Mouse (Mus musculus): ENCODE measurements around the gene Lrrc55. TPM values are rescaled to one million over a fixed set of nuclear protein-coding genes. Genes with fewer than 3 reads are reported as not detected.

Lrrc55 gene
- polyA plus RNA-seq, 2 experiments, result 0.08 TPM; not detected in 1

GRCm38 (mm10) chr2:85147481-85147880 lies 49.5 kb downstream of the Lrrc55 start:
- no peak overlapping the region for H3K27ac ChIP-seq
- H3K4me3 ChIP-seq (ENCODE audit: insufficient read depth in 1 of 2, low read depth in 2 of 2, low read length in 2 of 2), result no peak overlapping the region
- no peaks in the 10 kb centered on the region; a peak in 1 of 4 replicates for H3K4me1 ChIP-seq (replicated peaks; ENCODE audit: control insufficient read depth in 2 of 2, insufficient read depth in 2 of 2, low read length in 1 of 2)
- TF ChIP-seq CTCF (IDR thresholded peaks at IDR 0.05; ENCODE audit: low read depth), result no peak
- TF ChIP-seq EP300 (IDR thresholded peaks at IDR 0.05; ENCODE audit: low read depth), result no peak
- WGBS (ENCODE audit: insufficient replicate concordance), result 41% methylated on average over 2 of the region's 2 CpGs
- H3K4me2 ChIP-seq (ENCODE audit: low read depth), result no peak overlapping the region
- DNase-seq (ENCODE audit: low read depth in 3 of 3, low spot score in 3 of 3) (no peak), ATAC-seq (ENCODE audit: insufficient read depth) (no peak)
- H3K9ac ChIP-seq (replicated peaks), result no peak overlapping the region
- H3K36me3 ChIP-seq (replicated peaks; ENCODE audit: control insufficient read depth, insufficient read depth, low read depth), result no peaks in the 10 kb centered on the region
- H3K27me3 ChIP-seq (ENCODE audit: control insufficient read depth, insufficient read depth, low read length), result no peaks in the 10 kb centered on the region
- no peaks in the 10 kb centered on the region for H3K9me3 ChIP-seq (ENCODE audit: control insufficient read depth, low read length)

GRCm38 (mm10) chr2:85145346-85145745 lies 51.7 kb downstream of the Lrrc55 start:
- 37% methylated on average over 3 of the region's 3 CpGs for WGBS (ENCODE audit: insufficient replicate concordance)
- ATAC-seq (ENCODE audit: insufficient read depth) (no peak), DNase-seq (ENCODE audit: low read depth in 3 of 3, low spot score in 3 of 3) (no peak)
- Histone ChIP-seq H3K27ac (no peak overlapping the region), H3K36me3 (replicated peaks; ENCODE audit: control insufficient read depth, insufficient read depth, low read depth) (no peaks in the 10 kb centered on the region), H3K4me1 (replicated peaks; ENCODE audit: control insufficient read depth in 2 of 2, insufficient read depth in 2 of 2, low read length in 1 of 2) (peaks cover 0 to 2% of the 10 kb centered on the region in 2 experiments; a peak in 1 of 4 replicates), H3K4me3 (ENCODE audit: insufficient read depth in 1 of 2, low read depth in 2 of 2, low read length in 2 of 2) (no peak overlapping the region), H3K4me2 (ENCODE audit: low read depth) (no peak overlapping the region), H3K9me3 (ENCODE audit: control insufficient read depth, low read length) (no peaks in the 10 kb centered on the region), H3K27me3 (ENCODE audit: control insufficient read depth, insufficient read depth, low read length) (no peaks in the 10 kb centered on the region), H3K9ac (replicated peaks) (no peak overlapping the region)
- TF ChIP-seq EP300 (IDR thresholded peaks at IDR 0.05; ENCODE audit: low read depth) (no peak), CTCF (IDR thresholded peaks at IDR 0.05; ENCODE audit: low read depth) (no peak)

GRCm38 (mm10) chr2:85144908-85145307 lies 52.1 kb downstream of the Lrrc55 start:
- H3K27ac ChIP-seq, result no peak overlapping the region
- WGBS (ENCODE audit: insufficient replicate concordance), result 44% methylated on average over 2 of the region's 2 CpGs
- H3K4me1 ChIP-seq (replicated peaks; ENCODE audit: control insufficient read depth in 2 of 2, insufficient read depth in 2 of 2, low read length in 1 of 2), result peaks cover 0 to 2% of the 10 kb centered on the region in 2 experiments; a peak in 1 of 4 replicates
- no peaks in the 10 kb centered on the region for H3K36me3 ChIP-seq (replicated peaks; ENCODE audit: control insufficient read depth, insufficient read depth, low read depth)
- no peak overlapping the region for H3K9ac ChIP-seq (replicated peaks)
- H3K9me3 ChIP-seq (ENCODE audit: control insufficient read depth, low read length), result no peaks in the 10 kb centered on the region
- H3K4me3 ChIP-seq (ENCODE audit: insufficient read depth in 1 of 2, low read depth in 2 of 2, low read length in 2 of 2), result no peak overlapping the region
- ATAC-seq (ENCODE audit: insufficient read depth) (no peak), DNase-seq (ENCODE audit: low read depth in 3 of 3, low spot score in 3 of 3) (no peak)
- H3K27me3 ChIP-seq (ENCODE audit: control insufficient read depth, insufficient read depth, low read length), result no peaks in the 10 kb centered on the region
- TF ChIP-seq EP300 (IDR thresholded peaks at IDR 0.05; ENCODE audit: low read depth), result no peak
- TF ChIP-seq CTCF (IDR thresholded peaks at IDR 0.05; ENCODE audit: low read depth), result no peak
- no peak overlapping the region for H3K4me2 ChIP-seq (ENCODE audit: low read depth)

GRCm38 (mm10) chr2:85140833-85141232 lies 56.2 kb downstream of the Lrrc55 start:
- TF ChIP-seq CTCF (IDR thresholded peaks at IDR 0.05; ENCODE audit: low read depth) (no peak), EP300 (IDR thresholded peaks at IDR 0.05; ENCODE audit: low read depth) (no peak)
- Histone ChIP-seq H3K4me2 (ENCODE audit: low read depth) (no peak overlapping the region), H3K4me3 (ENCODE audit: insufficient read depth in 1 of 2, low read depth in 2 of 2, low read length in 2 of 2) (no peak overlapping the region), H3K36me3 (replicated peaks; ENCODE audit: control insufficient read depth, insufficient read depth, low read depth) (no peaks in the 10 kb centered on the region), H3K4me1 (replicated peaks; ENCODE audit: control insufficient read depth in 2 of 2, insufficient read depth in 2 of 2, low read length in 1 of 2) (peaks cover 0 to 2% of the 10 kb centered on the region in 2 experiments; a peak in 1 of 4 replicates), H3K9me3 (ENCODE audit: control insufficient read depth, low read length) (no peaks in the 10 kb centered on the region), H3K27me3 (ENCODE audit: control insufficient read depth, insufficient read depth, low read length) (peaks cover 2% of the 10 kb centered on the region; the same call in 1 of the 2 replicates), H3K27ac (no peak overlapping the region), H3K9ac (replicated peaks) (no peak overlapping the region)
- DNase-seq (ENCODE audit: low read depth in 3 of 3, low spot score in 3 of 3), result no peak
- ATAC-seq (ENCODE audit: insufficient read depth), result no peak

GRCm38 (mm10) chr2:85139846-85140245 lies 57.2 kb downstream of the Lrrc55 start:
- ATAC-seq (ENCODE audit: insufficient read depth) (no peak), DNase-seq (ENCODE audit: low read depth in 3 of 3, low spot score in 3 of 3) (no peak)
- TF ChIP-seq EP300 (IDR thresholded peaks at IDR 0.05; ENCODE audit: low read depth) (no peak), CTCF (IDR thresholded peaks at IDR 0.05; ENCODE audit: low read depth) (no peak)
- Histone ChIP-seq H3K9ac (replicated peaks) (no peak overlapping the region), H3K36me3 (replicated peaks; ENCODE audit: control insufficient read depth, insufficient read depth, low read depth) (no peaks in the 10 kb centered on the region), H3K9me3 (ENCODE audit: control insufficient read depth, low read length) (no peaks in the 10 kb centered on the region), H3K4me3 (ENCODE audit: insufficient read depth in 1 of 2, low read depth in 2 of 2, low read length in 2 of 2) (no peak overlapping the region), H3K27ac (no peak overlapping the region), H3K4me2 (ENCODE audit: low read depth) (no peak overlapping the region), H3K4me1 (replicated peaks; ENCODE audit: control insufficient read depth in 2 of 2, insufficient read depth in 2 of 2, low read length in 1 of 2) (peaks cover 0 to 2% of the 10 kb centered on the region in 2 experiments; a peak in 1 of 4 replicates), H3K27me3 (ENCODE audit: control insufficient read depth, insufficient read depth, low read length) (peaks cover 3% of the 10 kb centered on the region; the same call in 1 of the 2 replicates)
- 51% methylated on average over 7 of the region's 7 CpGs for WGBS (ENCODE audit: insufficient replicate concordance)
